ENCODE assay signal across 8 mouse cellular contexts in the genomic region with DNA sequence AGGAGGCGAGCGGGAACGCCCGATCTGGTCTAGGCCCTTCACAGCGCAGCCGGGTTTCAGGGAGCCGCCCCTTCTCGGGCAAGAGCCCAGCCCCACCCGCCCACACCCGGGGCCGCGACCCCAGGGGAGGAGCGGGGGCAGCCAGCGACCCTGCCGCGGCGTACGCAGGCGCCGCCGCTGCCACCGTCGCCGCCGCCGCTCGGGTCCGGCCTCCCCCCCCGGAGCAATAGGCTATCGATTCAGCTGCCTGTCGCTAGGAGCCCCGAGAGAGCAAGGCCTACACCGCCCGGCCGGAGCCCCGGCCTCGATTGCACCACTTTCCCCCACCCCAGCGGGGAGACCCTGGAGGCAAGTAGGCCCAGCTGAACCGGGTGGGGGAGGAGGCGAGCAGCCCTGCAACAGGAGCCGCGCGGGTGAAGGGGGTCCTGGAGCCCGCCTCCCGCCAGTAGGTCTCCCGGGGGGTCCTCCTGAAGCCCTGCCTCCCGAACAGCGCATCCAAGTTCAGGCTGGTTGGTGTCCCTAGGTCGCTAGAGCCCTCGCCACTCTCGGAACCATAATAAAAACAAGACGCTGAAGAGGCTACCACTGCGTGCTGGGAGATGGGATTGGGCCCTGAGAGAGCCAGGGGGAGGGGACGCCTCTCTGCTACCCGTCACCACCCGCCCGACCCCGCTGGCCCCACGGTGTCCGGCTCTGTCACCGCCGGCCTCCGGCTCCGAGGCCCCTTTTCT. TPM values are rescaled to one million over a fixed set of nuclear protein-coding genes. Genes with fewer than 3 reads are reported as not detected.
A peak's percentile ranks its signal among the peaks of the same experiment; 100 is the strongest.
DNase-seq lines count a peak whose midpoint lies in the region; ATAC-seq and TF ChIP-seq lines count a peak whose summit lies in the region.

No protein-coding gene starts in this region.

- peak overlapping the region; percentile 96 for H3K9ac ChIP-seq in hindbrain, embryonic 13.5 days

- DNase-seq in Patski (ENCODE audit: low read depth, low spot score), result no peak
- DNase-seq in cerebellum, postnatal 14 days, result peak; percentile 79 to 80
- DNase-seq in frontal cortex, postnatal 25 days (ENCODE audit: low spot score in 2 of 2), result peak; percentile 55
- DNase-seq in layer of hippocampus, postnatal 14 days (ENCODE audit: low spot score in 2 of 2), result peak; percentile 72 to 76
- DNase-seq in lung, postnatal 10 days, result peak; percentile 85
- DNase-seq in ovary, postnatal 14 days (ENCODE audit: low spot score), result peak; percentile 73
- DNase-seq in thymus, postnatal 10 days (ENCODE audit: low spot score in 2 of 2), result peak; percentile 65 to 68

- CTCF ChIA-PET in Patski (lab: Charles Lee), result no interaction called here

- no peaks in the 10 kb centered on the region for H3K36me3 ChIP-seq in hindbrain, embryonic 13.5 days

- H3K27ac ChIP-seq in hindbrain, embryonic 13.5 days, result peak overlapping the region; percentile 98

- no peaks in the 10 kb centered on the region for H3K27me3 ChIP-seq in Patski
- no peaks in the 10 kb centered on the region for H3K27me3 ChIP-seq in hindbrain, embryonic 13.5 days

- H3K4me1 ChIP-seq in hindbrain, embryonic 13.5 days (replicated peaks), result peaks cover 22% of the 10 kb centered on the region

- H3K4me3 ChIP-seq in hindbrain, embryonic 13.5 days, result peak overlapping the region; percentile 93

- peak overlapping the region; percentile 69 for H3K4me2 ChIP-seq in hindbrain, embryonic 13.5 days

- in situ Hi-C loops in Patski (cut with MboI; ENCODE audit: low pct_unique_long_range_greater_than_20kb), result no loop called here

- no peak for TF ChIP-seq CTCF in Patski (IDR thresholded peaks at IDR 0.05)

- H3K9me3 ChIP-seq in hindbrain, embryonic 13.5 days, result no peaks in the 10 kb centered on the region

- ATAC-seq in Patski, result peak; percentile 12
- peak; percentile 70 for ATAC-seq in hindbrain, embryonic 13.5 days (ENCODE audit: low FRiP score)

- WGBS in hindbrain, embryonic 13.5 days, result under 1% methylated on average over 47 of the region's 64 CpGs

- POLR2A ChIA-PET in Patski (lab: Charles Lee), result interaction anchor here (0.7 to 1.9 kb wide), 4 partner anchors 8 to 1874 kb away, joined by 3 to 5 read pairs (median 4); partner anchors contain the start of gene Exd2

RNA-seq across cellular contexts. Expression of gene Dcaf5, which starts 1.3 kb away (rescaled TPM):
- 33.2 TPM for polyA plus RNA-seq in Patski (2021)
- 25.2 and 27.7 TPM in 2 replicates for polyA plus RNA-seq in hindbrain, embryonic 13.5 days (2015; fragmentation: Nextera tagmentation; extraction: Ambion mirVana)
- total RNA-seq in layer of hippocampus, postnatal 14 days (2021), result 10 to 100 TPM; 59.4 to 70.9 TPM

RNA-seq across cellular contexts. Expression of gene Exd2, which starts 27.8 kb away (rescaled TPM):
- polyA plus RNA-seq in Patski (2021), result 17.1 TPM
- 51.1 and 53.4 TPM in 2 replicates for polyA plus RNA-seq in hindbrain, embryonic 13.5 days (2015; fragmentation: Nextera tagmentation; extraction: Ambion mirVana)
- 10 to 100 TPM; 70.3 to 71.3 TPM for total RNA-seq in layer of hippocampus, postnatal 14 days (2021)
